Mouse (Mus musculus) midbrain, postnatal 0 days (tissue): ENCODE measurements around the gene Taf1c. TPM values are rescaled to one million over a fixed set of nuclear protein-coding genes. Genes with fewer than 3 reads are reported as not detected.

ENCODE experiments used
- ATAC-seq: fragments of 200-750 bp; cut with Nextera tagmentation; 2 replicates; pipeline ENCODE4 v1.8.0; 2017; ENCODE audit warnings: moderate number of reproducible peaks, mild to moderate bottlenecking, moderate TSS enrichment, moderate library complexity; ENCODE audit not compliant: low FRiP score
- DNase-seq: peaks from one replicate; pipeline ENCODE4 v3.0.0-alpha.2; 2015; ENCODE audit warnings: low spot score
- H3K27ac ChIP-seq: fragments of 300-500 bp; sonication (generic); 2 replicates; pipeline ENCODE4 v1.5.1; 2014; ENCODE audit warnings: low read depth, mild to moderate bottlenecking, low read length, mixed read lengths
- H3K27me3 ChIP-seq: fragments of 300-500 bp; sonication (generic); 2 replicates; pipeline ENCODE4 v1.6.1; 2014; ENCODE audit warnings: low read length, control low read depth, mixed read lengths; ENCODE audit not compliant: insufficient read depth
- H3K36me3 ChIP-seq: fragments of 300-500 bp; sonication (generic); 2 replicates; pipeline ENCODE4 v1.6.1; 2014; ENCODE audit warnings: low read length, control low read depth, mixed read lengths; ENCODE audit not compliant: insufficient read depth
- H3K4me1 ChIP-seq: fragments of 300-500 bp; sonication (generic); 2 replicates; pipeline ENCODE4 v1.6.1; 2014; ENCODE audit warnings: mild to moderate bottlenecking, control low read depth, antibody characterized with exemption, low read length, mixed read lengths; ENCODE audit not compliant: insufficient read depth
- H3K4me2 ChIP-seq: fragments of 300-500 bp; sonication (generic); 2 replicates; pipeline ENCODE4 v1.6.1; 2014; ENCODE audit warnings: low read depth, mild to moderate bottlenecking, low read length, mixed read lengths; ENCODE audit not compliant: poor library complexity, severe bottlenecking
- H3K4me3 ChIP-seq: fragments of 300-500 bp; sonication (generic); 2 replicates; pipeline ENCODE4 v1.5.1; 2014; ENCODE audit warnings: low read depth, mild to moderate bottlenecking, low read length, moderate library complexity
- H3K9ac ChIP-seq: fragments of 300-500 bp; sonication (generic); replicated peaks from 2 replicates; pipeline ENCODE4 v1.6.1; 2014; ENCODE audit warnings: mild to moderate bottlenecking, low read length, moderate library complexity, mixed read lengths; ENCODE audit not compliant: poor library complexity, severe bottlenecking
- H3K9me3 ChIP-seq: fragments of 300-500 bp; sonication (generic); 2 replicates; pipeline ENCODE4 v1.6.1; 2016; ENCODE audit warnings: low read length, control low read depth
- CTCF ChIP-seq: IDR thresholded peaks from 2 replicates; pipeline ENCODE4 v1.5.1; 2016; ENCODE audit warnings: antibody characterized with exemption, mild to moderate bottlenecking
- WGBS: fragments of 180-500 bp; shearing (Covaris S2); extraction: QIAGEN DNeasy Blood & Tissue Kit; methylation state at CpG from one replicate; pipeline ENCODE4 v1.1.7; 2014; 5-methylcytosine and 5-hydroxymethylcytosine counted together
- polyA plus RNA-seq: library from polyadenylated mRNA; unstranded; fragments of >200 nt; fragmentation: Nextera tagmentation; extraction: Ambion mirVana; gene quantifications from 2 replicates; pipeline ENCODE4 v1.2.1, GENCODE M21; 2015
- total RNA-seq: library from RNA; depleted of rRNA; stranded (reverse); fragments of >200 nt; gene quantifications from 2 replicates; pipeline ENCODE4 v1.2.3, GENCODE M21; 2014

Gene Taf1c
- total and polyA plus RNA-seq, 2 experiments from 2014 or later: 9.6 to 22.5 TPM

DNA sequence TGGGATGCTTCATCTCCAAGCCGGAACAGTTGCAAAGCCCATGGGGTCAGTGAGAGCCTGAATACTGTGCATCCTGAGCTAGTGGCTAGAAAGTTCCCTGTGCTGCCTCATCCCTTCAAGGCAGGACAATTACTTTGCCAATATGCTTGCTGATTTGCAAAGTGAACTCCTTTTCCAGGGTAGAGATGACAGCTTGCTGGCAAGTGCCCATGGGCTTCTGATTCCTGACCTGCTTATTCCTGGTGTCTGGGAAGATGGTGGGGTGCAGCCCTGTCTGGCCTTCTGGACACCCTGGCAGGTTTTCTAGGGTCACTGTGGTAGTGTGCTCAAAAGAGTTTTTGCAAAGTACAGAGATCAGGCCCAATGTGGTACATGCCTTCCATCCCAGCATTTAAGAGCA, 37.9 kb upstream of the Taf1c start:
- WGBS: 93% methylated on average over 1 of the region's 1 CpGs
- no peak overlapping the region for H3K9ac ChIP-seq
- no peak for ATAC-seq
- no peaks in the 10 kb centered on the region for H3K36me3 ChIP-seq
- no peaks in the 10 kb centered on the region for H3K9me3 ChIP-seq
- no peak overlapping the region for H3K4me3 ChIP-seq
- no peak overlapping the region for H3K4me2 ChIP-seq
- H3K27ac ChIP-seq: no peak overlapping the region
- no peak for DNase-seq
- no peak for TF ChIP-seq CTCF
- no peaks in the 10 kb centered on the region for H3K4me1 ChIP-seq
- H3K27me3 ChIP-seq: no peaks in the 10 kb centered on the region

DNA sequence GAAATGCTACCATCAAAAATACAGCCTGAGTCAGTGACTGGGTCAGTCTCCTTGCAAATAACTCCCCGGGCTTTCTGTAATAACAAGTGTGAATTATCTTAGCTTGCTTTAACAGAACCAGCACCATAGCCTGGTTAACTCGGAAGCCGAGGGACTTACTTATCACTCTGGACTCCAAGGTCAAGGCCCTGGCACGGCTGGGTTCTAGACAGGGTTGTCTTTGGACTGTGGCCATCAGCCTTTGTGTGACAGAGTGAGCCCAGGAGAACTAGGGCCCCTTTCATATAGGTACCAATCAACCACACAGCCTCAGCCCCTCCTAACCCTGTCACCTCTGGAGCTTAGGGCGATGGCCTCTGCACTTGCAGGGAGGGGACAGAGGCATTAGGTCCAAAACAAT, 36.0 kb upstream of the Taf1c start:
- no peak overlapping the region for H3K27ac ChIP-seq
- TF ChIP-seq CTCF: no peak
- ATAC-seq (no peak), DNase-seq (no peak)
- no peaks in the 10 kb centered on the region for H3K36me3 ChIP-seq
- no peaks in the 10 kb centered on the region for H3K9me3 ChIP-seq
- no peaks in the 10 kb centered on the region for H3K4me1 ChIP-seq
- no peak overlapping the region for H3K9ac ChIP-seq
- no peak overlapping the region for H3K4me2 ChIP-seq
- WGBS: 88% methylated on average over 5 of the region's 5 CpGs
- no peaks in the 10 kb centered on the region for H3K27me3 ChIP-seq
- H3K4me3 ChIP-seq: no peak overlapping the region

DNA sequence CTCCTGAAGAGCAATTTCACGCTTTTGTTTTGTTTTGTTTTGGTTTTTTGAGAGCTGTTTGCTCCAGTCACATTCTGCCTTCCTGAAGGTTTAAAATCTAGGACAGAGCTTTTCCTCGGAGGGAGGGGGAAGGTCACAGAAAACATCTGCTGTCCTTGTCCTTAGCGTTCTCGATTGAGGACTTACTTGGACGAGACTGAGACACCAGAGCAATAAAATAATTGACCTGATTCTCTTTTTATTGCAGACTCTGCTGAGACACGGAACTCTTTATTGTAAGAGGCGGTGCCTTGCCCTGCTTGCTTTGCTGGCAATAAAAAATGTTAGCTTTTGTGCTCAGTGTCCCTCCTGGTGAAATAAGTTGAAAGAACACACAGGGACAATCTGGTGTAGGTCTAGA, 34.8 kb upstream of the Taf1c start:
- H3K27me3 ChIP-seq: no peaks in the 10 kb centered on the region
- no peaks in the 10 kb centered on the region for H3K36me3 ChIP-seq
- no peaks in the 10 kb centered on the region for H3K9me3 ChIP-seq
- no peak overlapping the region for H3K4me3 ChIP-seq
- WGBS: 58% methylated on average over 7 of the region's 7 CpGs
- ATAC-seq (no peak), DNase-seq (no peak)
- no peak overlapping the region for H3K4me2 ChIP-seq
- TF ChIP-seq CTCF: no peak
- H3K4me1 ChIP-seq: no peaks in the 10 kb centered on the region
- no peak overlapping the region for H3K9ac ChIP-seq
- no peak overlapping the region for H3K27ac ChIP-seq

DNA sequence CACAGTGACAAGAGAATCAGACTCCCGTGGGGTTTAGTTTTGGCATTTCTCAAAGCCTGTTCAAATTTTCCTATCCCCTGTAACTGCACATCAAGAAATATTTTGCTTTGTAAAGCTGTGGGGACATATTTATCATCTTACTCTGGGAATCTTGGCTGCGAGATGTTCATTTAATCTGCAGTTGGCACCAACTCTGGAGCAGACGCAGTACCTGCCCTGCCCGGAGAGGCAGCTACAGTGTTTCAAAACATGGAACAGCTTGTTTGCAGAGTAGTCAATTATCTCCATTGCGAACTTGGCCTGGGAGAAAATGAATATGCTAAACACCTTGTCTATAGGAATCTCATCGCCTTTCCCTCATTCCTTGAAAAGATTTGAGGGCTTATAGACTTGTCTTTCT, 33.2 kb upstream of the Taf1c start:
- no peak for TF ChIP-seq CTCF
- ATAC-seq: no peak
- H3K27me3 ChIP-seq: no peaks in the 10 kb centered on the region; the same call in 1 of the 2 replicates
- H3K9me3 ChIP-seq: no peaks in the 10 kb centered on the region
- H3K4me2 ChIP-seq: no peak overlapping the region
- no peaks in the 10 kb centered on the region for H3K36me3 ChIP-seq
- H3K9ac ChIP-seq: no peak overlapping the region
- H3K27ac ChIP-seq: no peak overlapping the region
- WGBS: 70% methylated on average over 6 of the region's 6 CpGs
- peak; percentile 40 for DNase-seq
- H3K4me3 ChIP-seq: no peak overlapping the region
- H3K4me1 ChIP-seq: no peaks in the 10 kb centered on the region

DNA sequence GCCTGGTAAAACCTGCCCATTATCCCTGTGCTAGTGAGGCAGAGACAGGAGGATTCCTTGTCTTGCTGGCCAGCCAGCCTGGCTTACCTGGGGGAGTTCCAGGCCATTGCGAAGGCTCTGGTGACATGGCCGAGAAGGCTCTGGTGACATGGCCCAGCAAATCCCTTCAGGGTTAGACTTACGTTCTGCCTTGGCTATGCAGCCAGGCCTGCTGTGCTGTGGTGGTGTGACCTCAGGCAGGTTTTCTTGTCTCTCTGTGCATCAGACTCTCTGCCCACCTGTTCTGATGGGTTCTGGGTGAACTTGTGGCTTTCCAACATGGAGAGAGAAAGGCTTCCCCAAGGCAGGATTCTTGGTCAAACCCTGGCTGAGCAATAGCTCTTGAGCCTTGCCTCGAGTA, 32.4 kb upstream of the Taf1c start:
- H3K4me2 ChIP-seq: no peak overlapping the region
- no peak overlapping the region for H3K9ac ChIP-seq
- H3K4me1 ChIP-seq: no peaks in the 10 kb centered on the region
- 86% methylated on average over 4 of the region's 4 CpGs for WGBS
- no peaks in the 10 kb centered on the region for H3K36me3 ChIP-seq
- H3K9me3 ChIP-seq: no peaks in the 10 kb centered on the region
- H3K4me3 ChIP-seq: no peak overlapping the region
- TF ChIP-seq CTCF: no peak
- no peaks in the 10 kb centered on the region; the same call in 1 of the 2 replicates for H3K27me3 ChIP-seq
- ATAC-seq: no peak
- DNase-seq: no peak
- H3K27ac ChIP-seq: no peak overlapping the region

DNA sequence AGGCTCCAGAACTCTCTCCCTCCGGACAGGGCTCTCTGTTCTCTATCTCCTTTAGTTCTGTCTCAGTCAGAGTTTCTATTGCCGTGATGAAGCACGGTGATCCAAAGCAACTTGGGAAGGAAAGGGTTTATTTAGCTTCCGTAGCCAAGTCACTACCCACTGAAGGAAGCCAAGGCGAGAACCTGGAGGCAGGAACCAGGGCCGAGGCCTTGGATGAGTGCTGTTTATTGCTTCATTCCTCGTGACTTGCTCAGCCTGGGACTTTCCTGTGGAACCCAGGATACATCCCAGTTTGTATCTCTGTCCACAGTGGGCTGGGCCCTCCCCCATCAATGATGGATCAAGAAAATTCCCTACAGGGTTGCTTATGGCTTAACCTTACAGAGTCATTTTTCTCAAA, 31.7 kb upstream of the Taf1c start:
- H3K27ac ChIP-seq: no peak overlapping the region
- WGBS: 67% methylated on average over 7 of the region's 7 CpGs
- no peak for TF ChIP-seq CTCF
- H3K4me2 ChIP-seq: no peak overlapping the region
- H3K27me3 ChIP-seq: no peaks in the 10 kb centered on the region; the same call in 1 of the 2 replicates
- no peak overlapping the region for H3K4me3 ChIP-seq
- DNase-seq (no peak), ATAC-seq (no peak)
- H3K9me3 ChIP-seq: no peaks in the 10 kb centered on the region
- H3K9ac ChIP-seq: no peak overlapping the region
- no peaks in the 10 kb centered on the region for H3K36me3 ChIP-seq
- H3K4me1 ChIP-seq: no peaks in the 10 kb centered on the region
